Comparison of ENCODE assay signal across 29 mouse cellular contexts in genomic region chrX:169222357-169223062, GRCm38 (mm10). TPM values are rescaled to one million over a fixed set of nuclear protein-coding genes. Genes with fewer than 3 reads are reported as not detected.
"Had no signal": no experiment of that assay in that cellular context is flagged by ENCODE, and none has a peak within 500 bp of the region (broad histone marks: within the 10 kb centered on the region; RNA-seq: fewer than 3 reads in every experiment).

No protein-coding gene starts in this region.

- H3K4me3 ChIP-seq: heart, adult 2 months; heart, embryonic 13.5 days; heart, embryonic 15.5 days; hindbrain, embryonic 13.5 days; hindbrain, embryonic 15.5 days; layer of hippocampus, adult 2 months; left cerebral cortex, adult 2 months; limb, embryonic 13.5 days; limb, embryonic 15.5 days; liver, embryonic 12.5 days had no signal

- ATAC-seq: inflammation-experienced regulatory T-cells, adult 6 months; liver, embryonic 12.5 days had no signal

- H3K36me3 ChIP-seq: heart, embryonic 13.5 days; heart, embryonic 15.5 days; hindbrain, embryonic 13.5 days; hindbrain, embryonic 15.5 days; limb, embryonic 13.5 days; limb, embryonic 15.5 days; liver, embryonic 12.5 days had no signal

- H3K27me3 ChIP-seq: heart, embryonic 13.5 days; heart, embryonic 15.5 days; liver, embryonic 12.5 days had no signal

- H3K27ac ChIP-seq: heart, adult 2 months; heart, embryonic 13.5 days; heart, embryonic 15.5 days; hindbrain, embryonic 13.5 days; hindbrain, embryonic 15.5 days; layer of hippocampus, adult 2 months; left cerebral cortex, adult 2 months; limb, embryonic 13.5 days; limb, embryonic 15.5 days; liver, embryonic 12.5 days; liver, embryonic 14.5 days had no signal

- H3K9ac ChIP-seq: heart, embryonic 13.5 days; heart, embryonic 15.5 days; hindbrain, embryonic 13.5 days; hindbrain, embryonic 15.5 days; limb, embryonic 13.5 days; limb, embryonic 15.5 days; liver, embryonic 12.5 days; liver, embryonic 14.5 days had no signal

- H3K4me2 ChIP-seq: heart, embryonic 11.5 days; heart, embryonic 13.5 days; heart, embryonic 15.5 days; hindbrain, embryonic 13.5 days; hindbrain, embryonic 15.5 days; limb, embryonic 13.5 days; limb, embryonic 15.5 days; liver, embryonic 12.5 days had no signal

- DNase-seq: gastrocnemius, postnatal 14 days; heart, adult 11 months; heart, adult 2 months; heart, postnatal 14 days; heart, postnatal 36 days; kidney, adult 18-20 months; kidney, adult 8-10 months; kidney, postnatal 10 days; kidney, postnatal 25 days; kidney, postnatal 4 days; left cerebral cortex, postnatal 4 days had no signal

- H3K9me3 ChIP-seq: heart, embryonic 13.5 days; heart, embryonic 15.5 days; hindbrain, embryonic 13.5 days; hindbrain, embryonic 15.5 days; limb, embryonic 13.5 days; limb, embryonic 15.5 days; liver, embryonic 12.5 days had no signal

- H3K4me1 ChIP-seq: heart, embryonic 15.5 days; hindbrain, embryonic 13.5 days; hindbrain, embryonic 15.5 days; limb, embryonic 13.5 days; limb, embryonic 15.5 days; liver, embryonic 12.5 days had no signal

RNA-seq across cellular contexts. Expression of gene Amelx, which starts 35.5 kb away (rescaled TPM):
- polyA plus RNA-seq: heart, adult 2 months; heart, embryonic 15.5 days; heart, postnatal 0 days; hindbrain, embryonic 11.5 days; hindbrain, embryonic 13.5 days; hindbrain, embryonic 15.5 days; inflammation-experienced regulatory T-cells, adult 6 months; kidney, embryonic 14.5 days; kidney, embryonic 16.5 days; limb, embryonic 11.5 days; limb, embryonic 13.5 days; limb, embryonic 15.5 days; liver, adult 2 months; liver, embryonic 12.5 days; liver, embryonic 14.5 days had no signal
